Mouse (Mus musculus) erythroblast, embryonic 14.5 days (primary cell): ENCODE measurements around the gene Pex5l. TPM values are rescaled to one million over a fixed set of nuclear protein-coding genes. Genes with fewer than 3 reads are reported as not detected.

Experiments
- H3K27me3 ChIP-seq: 2 replicates; pipeline ENCODE4 v1.6.1; 2012; ENCODE audit warnings: inconsistent platforms; ENCODE audit not compliant: control insufficient read depth
- H3K36me3 ChIP-seq: 2 replicates; pipeline ENCODE4 v1.6.1; 2012; ENCODE audit warnings: mild to moderate bottlenecking, inconsistent platforms; ENCODE audit not compliant: control insufficient read depth
- H3K4me1 ChIP-seq: 2 replicates; pipeline ENCODE4 v1.6.1; 2012; ENCODE audit warnings: inconsistent platforms; ENCODE audit not compliant: control insufficient read depth
- H3K4me3 ChIP-seq: replicated peaks from 2 replicates; pipeline ENCODE3; 2012; ENCODE audit warnings: moderate library complexity, mild to moderate bottlenecking, inconsistent platforms
- H3K9me3 ChIP-seq: 2 replicates; pipeline ENCODE4 v1.6.1; 2012; ENCODE audit warnings: low read length, inconsistent platforms, mixed read lengths; ENCODE audit not compliant: control insufficient read depth
- GATA1 ChIP-seq: IDR thresholded peaks from 2 replicates; pipeline ENCODE4 v1.6.1; 2012; ENCODE audit warnings: low read length, inconsistent platforms, mixed read lengths
- TAL1 ChIP-seq: IDR thresholded peaks from 3 replicates; pipeline ENCODE4 v1.6.1; 2012; ENCODE audit warnings: low read length, inconsistent platforms, mixed read lengths
- polyA plus RNA-seq: library from polyadenylated mRNA; stranded (reverse); fragments of >175 nt; gene quantifications from 2 replicates; pipeline ENCODE4 v1.2.3, GENCODE M21; 2012

The Pex5l gene
- polyA plus RNA-seq, 1 experiment: not detected

- no peaks in the 10 kb centered on the region for H3K36me3 ChIP-seq
- no peaks in the 10 kb centered on the region for H3K9me3 ChIP-seq
- H3K4me3 ChIP-seq: no peak overlapping the region
- H3K27me3 ChIP-seq: no peaks in the 10 kb centered on the region
- no peaks in the 10 kb centered on the region for H3K4me1 ChIP-seq
- TF ChIP-seq GATA1: no peak
- no peak for TF ChIP-seq TAL1
Measured at GRCm38 (mm10) chr3:33074266-33074981, 68.6 kb downstream of the Pex5l start.

- Histone ChIP-seq H3K4me1 (no peaks in the 10 kb centered on the region), H3K36me3 (no peaks in the 10 kb centered on the region), H3K27me3 (no peaks in the 10 kb centered on the region), H3K4me3 (no peak overlapping the region), H3K9me3 (no peaks in the 10 kb centered on the region)
- TF ChIP-seq TAL1 (no peak), GATA1 (no peak)
Measured at GRCm38 (mm10) chr3:33073905-33074265, 69.2 kb downstream of the Pex5l start.

GRCm38 (mm10) chr3:33070771-33071170 is 72.3 kb downstream of the Pex5l start:
- no peaks in the 10 kb centered on the region for H3K4me1 ChIP-seq
- TF ChIP-seq GATA1 (no peak), TAL1 (no peak)
- H3K4me3 ChIP-seq: no peak overlapping the region
- no peaks in the 10 kb centered on the region for H3K36me3 ChIP-seq
- H3K27me3 ChIP-seq: no peaks in the 10 kb centered on the region
- no peaks in the 10 kb centered on the region for H3K9me3 ChIP-seq

- TF ChIP-seq TAL1 (no peak), GATA1 (no peak)
- no peaks in the 10 kb centered on the region for H3K36me3 ChIP-seq
Measured at GRCm38 (mm10) chr3:33068146-33068545, 74.9 kb downstream of the Pex5l start.

GRCm38 (mm10) chr3:33063590-33063989 is 79.5 kb downstream of the Pex5l start:
- no peak for TF ChIP-seq GATA1
- no peak for TF ChIP-seq TAL1
- H3K36me3 ChIP-seq: no peaks in the 10 kb centered on the region
- no peaks in the 10 kb centered on the region for H3K4me1 ChIP-seq
- H3K4me3 ChIP-seq: no peak overlapping the region
- no peaks in the 10 kb centered on the region for H3K9me3 ChIP-seq
- no peaks in the 10 kb centered on the region for H3K27me3 ChIP-seq

More at GRCm38 (mm10) chr3:33068146-33068545, 74.9 kb downstream of the Pex5l start:
- H3K27me3 ChIP-seq: no peaks in the 10 kb centered on the region
- no peaks in the 10 kb centered on the region for H3K4me1 ChIP-seq
- H3K4me3 ChIP-seq: no peak overlapping the region
- no peaks in the 10 kb centered on the region for H3K9me3 ChIP-seq

- H3K27me3 ChIP-seq: no peaks in the 10 kb centered on the region
- no peaks in the 10 kb centered on the region for H3K9me3 ChIP-seq
- H3K4me1 ChIP-seq: no peaks in the 10 kb centered on the region
- TF ChIP-seq TAL1: no peak
- TF ChIP-seq GATA1: no peak
- H3K36me3 ChIP-seq: no peaks in the 10 kb centered on the region
- H3K4me3 ChIP-seq: no peak overlapping the region
Measured at GRCm38 (mm10) chr3:33061428-33061827, 81.6 kb downstream of the Pex5l start.

- Histone ChIP-seq H3K36me3 (no peaks in the 10 kb centered on the region), H3K9me3 (no peaks in the 10 kb centered on the region), H3K4me3 (no peak overlapping the region), H3K4me1 (no peaks in the 10 kb centered on the region), H3K27me3 (no peaks in the 10 kb centered on the region)
- TF ChIP-seq TAL1 (no peak), GATA1 (no peak)
Measured at GRCm38 (mm10) chr3:33061016-33061415, 82.0 kb downstream of the Pex5l start.

GRCm38 (mm10) chr3:33060343-33060937 is 82.6 kb downstream of the Pex5l start:
- no peak overlapping the region for H3K4me3 ChIP-seq
- no peaks in the 10 kb centered on the region for H3K36me3 ChIP-seq
- H3K4me1 ChIP-seq: no peaks in the 10 kb centered on the region
- no peaks in the 10 kb centered on the region for H3K9me3 ChIP-seq
- no peaks in the 10 kb centered on the region for H3K27me3 ChIP-seq
- no peak for TF ChIP-seq GATA1
- no peak for TF ChIP-seq TAL1

GRCm38 (mm10) chr3:33048304-33048703 is 94.7 kb downstream of the Pex5l start:
- Histone ChIP-seq H3K9me3 (no peaks in the 10 kb centered on the region), H3K27me3 (no peaks in the 10 kb centered on the region), H3K4me1 (no peaks in the 10 kb centered on the region), H3K4me3 (no peak overlapping the region), H3K36me3 (no peaks in the 10 kb centered on the region)
- TF ChIP-seq TAL1: no peak
- no peak for TF ChIP-seq GATA1
